Mouse (Mus musculus) embryo, embryonic 9.5 days (tissue): Measurements from ENCODE around the gene Pip4k2b.
"Not testable (repeated sequence)": the region's sequence is repeated elsewhere in the genome, so short reads cannot be mapped to it uniquely, and the experiment has no call there.

ENCODE experiments used
- DNase-seq: peaks from one replicate; pipeline ENCODE4 v3.0.0-alpha.2; 2017; ENCODE audit errors: extremely low spot score

Pip4k2b gene

DNA sequence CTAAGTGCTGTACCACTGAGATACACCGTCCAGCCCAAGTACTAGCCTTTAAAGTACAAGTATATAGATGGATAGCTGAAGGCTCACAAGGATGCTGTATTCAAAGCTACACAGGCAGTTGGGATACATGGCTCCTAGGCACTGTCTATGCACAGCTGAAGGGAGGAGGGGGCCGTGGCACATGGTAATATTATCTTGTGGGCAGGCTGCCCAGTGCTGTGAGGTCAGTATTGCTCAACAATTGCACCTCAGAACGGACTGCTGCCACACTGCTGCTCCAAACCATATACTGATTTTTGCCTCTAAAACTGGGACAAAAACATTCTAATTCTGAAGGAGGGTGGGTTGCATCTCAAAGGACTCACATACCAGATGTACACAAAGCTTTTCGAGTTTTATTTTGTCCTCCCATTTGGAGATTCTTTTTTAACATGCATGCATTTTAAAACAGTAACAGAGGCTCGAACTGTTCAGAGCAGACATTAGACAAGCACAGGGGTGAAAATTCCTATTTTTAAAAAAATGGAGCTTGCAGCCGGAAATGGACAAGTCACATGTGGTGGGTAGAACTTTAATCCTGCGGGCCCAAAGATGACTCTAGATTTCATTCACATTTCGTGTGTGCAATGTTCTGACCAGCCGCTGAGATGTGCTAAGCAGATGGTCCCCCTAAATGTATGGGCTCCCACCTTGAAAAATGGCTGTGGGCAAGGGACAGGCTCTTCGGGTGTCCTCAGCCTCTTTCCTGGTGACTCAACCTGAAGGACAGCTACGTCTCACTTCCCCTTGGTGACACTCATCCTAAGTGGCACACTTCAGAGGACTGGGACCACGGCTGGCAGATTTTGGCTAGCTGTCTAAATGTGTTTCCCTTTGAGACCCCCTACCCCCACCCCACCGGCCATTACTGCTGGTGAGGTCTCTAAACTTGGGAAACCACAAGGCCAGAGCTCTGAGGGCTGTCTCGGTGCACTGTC is 29.4 kb downstream of the Pip4k2b start:
- no peak for DNase-seq

DNA sequence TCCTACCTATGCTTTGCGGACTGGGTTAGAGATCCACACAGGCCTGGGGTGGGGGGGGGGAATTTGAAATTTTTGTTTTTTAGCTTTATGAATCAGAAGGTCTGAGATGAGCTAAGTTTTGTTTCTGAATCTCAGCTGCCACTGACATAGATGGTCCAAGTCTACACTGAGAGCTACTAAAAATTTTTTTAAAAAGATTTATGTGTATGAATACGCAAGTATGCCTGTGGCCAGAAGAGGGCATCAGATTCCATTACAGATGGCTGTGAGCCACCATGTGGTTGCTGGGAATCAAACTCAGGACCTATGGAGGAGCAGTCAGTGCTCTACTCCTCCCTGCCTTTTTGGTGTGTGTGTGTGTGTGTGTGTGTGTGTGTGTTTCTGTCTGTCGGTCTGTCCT is 30.1 kb downstream of the Pip4k2b start:
- DNase-seq: no peak

GRCm38 (mm10) chr11:97713896-97714295 is 30.6 kb downstream of the Pip4k2b start:
- no peak for DNase-seq

DNA sequence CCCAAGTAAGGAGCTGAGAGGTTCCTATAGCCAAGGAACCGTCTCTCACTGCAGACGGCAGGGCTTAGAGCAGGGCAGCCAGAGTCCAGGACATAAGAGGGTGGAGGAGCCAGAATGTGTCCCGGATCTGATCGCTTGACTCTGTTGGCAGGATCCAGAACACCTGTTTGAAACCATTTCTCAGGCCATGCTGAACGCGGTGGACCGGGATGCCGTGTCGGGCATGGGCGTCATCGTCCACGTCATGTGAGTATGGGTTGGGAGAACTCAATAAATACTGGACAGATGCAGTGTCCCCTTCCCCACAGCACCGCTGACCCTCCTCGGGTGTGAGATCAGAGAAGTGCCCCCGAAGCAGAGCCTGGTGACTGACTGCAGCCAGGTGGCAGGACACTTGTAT is 32.2 kb downstream of the Pip4k2b start:
- no peak for DNase-seq

DNA sequence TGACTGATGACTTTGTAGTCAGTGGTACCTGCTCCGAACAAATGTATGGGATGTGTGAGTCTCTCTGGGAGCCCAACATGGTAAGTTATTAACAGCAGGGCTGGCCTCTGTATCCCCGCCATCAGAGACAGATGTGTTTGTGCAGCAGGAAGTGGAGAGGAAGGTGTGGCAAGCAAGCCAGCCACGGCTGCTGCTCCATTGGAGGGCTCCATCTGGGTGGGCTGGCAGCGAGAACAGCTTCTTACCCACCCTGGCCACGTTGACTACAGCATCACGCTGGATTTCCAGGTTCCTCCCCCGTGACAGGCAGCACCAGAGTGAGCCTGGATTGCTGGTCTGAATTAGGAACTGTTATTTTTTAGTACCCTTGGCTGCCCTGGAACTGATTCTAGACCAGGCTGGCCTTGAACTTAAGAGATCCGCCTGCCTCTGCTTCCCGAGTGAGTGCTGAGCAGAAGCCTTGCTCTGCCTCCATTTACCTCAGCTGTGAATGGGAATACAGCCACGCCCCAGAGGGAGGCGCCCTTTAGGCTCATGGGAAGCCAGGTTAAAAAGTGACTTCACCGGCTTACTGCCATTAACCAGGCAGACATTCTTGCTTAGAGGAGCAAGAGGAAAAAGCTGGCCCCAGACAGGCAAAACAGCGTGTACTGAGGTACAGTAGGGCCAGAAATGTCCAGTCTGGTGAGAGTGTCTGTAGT is 33.2 kb downstream of the Pip4k2b start:
- no peak for DNase-seq

GRCm38 (mm10) chr11:97710067-97710466 is 34.4 kb downstream of the Pip4k2b start:
- DNase-seq: not testable (repeated sequence)

DNA sequence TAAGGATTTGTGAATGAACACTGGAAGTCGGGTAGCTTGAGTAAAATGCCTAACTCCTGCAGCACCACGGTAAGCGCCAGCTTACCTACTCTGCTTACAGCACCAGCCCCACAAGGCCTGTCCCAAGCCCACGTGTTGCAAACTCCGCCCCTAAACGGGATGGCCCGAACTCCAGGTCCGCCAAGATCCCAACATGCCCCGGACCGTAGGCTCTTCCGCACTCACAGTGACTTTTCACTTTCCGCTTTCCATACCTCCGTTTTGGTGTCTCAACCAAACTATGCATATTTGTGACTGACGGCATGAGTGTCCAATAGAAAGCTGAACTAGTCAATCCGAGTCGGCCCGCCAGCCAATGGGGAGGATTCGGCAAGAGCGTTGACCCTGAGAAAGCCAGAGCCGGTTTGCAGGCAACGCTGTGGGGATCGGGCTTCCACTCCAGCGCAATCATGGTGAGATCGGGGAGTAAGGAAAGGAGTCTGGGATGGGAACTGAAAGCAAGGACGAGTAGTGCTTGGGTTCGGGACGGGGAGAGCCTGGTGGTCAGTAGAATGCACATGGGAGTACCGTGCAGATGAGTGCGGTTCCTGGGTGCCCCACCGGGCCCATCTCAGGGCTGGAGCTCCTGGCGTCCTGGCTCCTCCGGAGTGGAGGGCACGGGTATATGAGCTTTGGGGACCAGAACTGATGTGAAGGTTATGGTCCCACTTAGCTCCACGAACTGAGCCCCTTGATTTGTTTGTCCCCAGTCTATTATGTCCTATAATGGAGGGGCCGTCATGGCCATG is 41.3 kb downstream of the Pip4k2b start, which contains the start of gene Psmb3:
TSS of gene Psmb3 (plus strand) at position 361 of the 788 bp plus-strand sequence.
- DNase-seq: peak; percentile 99

DNA sequence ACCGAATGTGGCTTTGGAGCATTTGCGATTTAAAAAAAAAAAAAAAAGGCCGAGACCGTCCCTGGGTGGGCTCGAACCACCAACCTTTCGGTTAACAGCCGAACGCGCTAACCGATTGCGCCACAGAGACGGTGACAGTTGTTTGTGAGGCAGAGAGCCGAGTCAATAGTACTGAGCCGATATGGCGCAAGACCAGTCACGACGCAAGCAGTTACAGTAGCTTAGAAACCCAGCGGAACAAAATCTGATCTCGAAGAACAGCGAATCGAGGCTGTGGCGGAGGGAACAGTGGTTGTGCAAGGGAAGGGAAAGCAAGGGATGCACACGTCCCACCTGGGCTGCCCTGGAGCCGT is 42.1 kb downstream of the Pip4k2b start:
- DNase-seq: peak; percentile 89

DNA sequence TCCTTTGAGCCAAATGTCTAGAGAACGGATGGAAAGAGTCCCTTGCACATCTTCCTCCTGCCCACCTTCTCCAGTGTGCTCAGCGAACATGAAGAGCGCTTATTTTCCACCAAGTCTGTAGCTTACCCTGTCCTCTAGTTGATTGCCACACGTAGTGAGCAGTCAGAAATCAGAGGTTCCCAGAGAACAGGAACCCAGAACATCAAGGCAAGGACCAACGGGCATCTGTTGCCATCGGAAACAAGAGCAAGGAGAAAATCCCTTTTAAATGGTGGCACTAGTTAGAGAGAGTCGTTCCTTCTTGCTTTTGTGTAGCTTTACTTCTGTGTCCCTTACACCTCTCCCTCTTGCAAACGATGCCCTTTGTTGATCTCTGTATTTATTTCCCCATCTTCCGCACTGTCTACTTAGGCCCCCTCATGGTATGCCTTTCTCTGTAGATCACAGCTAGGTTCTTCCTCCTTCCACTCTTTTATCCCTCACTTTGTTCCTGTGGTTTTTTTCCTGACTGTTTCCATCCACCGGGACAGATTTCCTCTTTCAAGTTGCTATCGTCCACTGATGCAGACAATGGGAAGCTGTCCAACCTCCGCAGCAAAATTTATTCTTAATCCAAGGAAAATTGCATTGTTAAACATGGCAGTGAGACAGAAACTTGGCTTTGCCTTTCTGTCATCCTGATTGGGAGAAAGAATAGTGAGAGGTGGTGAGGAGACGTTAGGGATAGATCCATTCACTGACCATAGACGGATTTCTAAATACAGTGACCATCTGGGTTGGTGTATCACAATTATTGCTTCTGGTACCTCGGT is 42.7 kb downstream of the Pip4k2b start:
- DNase-seq: no peak

GRCm38 (mm10) chr11:97700746-97701580 is 43.5 kb downstream of the Pip4k2b start:
- peak; percentile 69 for DNase-seq

GRCm38 (mm10) chr11:97700003-97700745 is 44.3 kb downstream of the Pip4k2b start, which contains the start of gene Pcgf2:
TSS of gene Pcgf2 (minus strand) at chr11:97700497.
- DNase-seq: no peak

DNA sequence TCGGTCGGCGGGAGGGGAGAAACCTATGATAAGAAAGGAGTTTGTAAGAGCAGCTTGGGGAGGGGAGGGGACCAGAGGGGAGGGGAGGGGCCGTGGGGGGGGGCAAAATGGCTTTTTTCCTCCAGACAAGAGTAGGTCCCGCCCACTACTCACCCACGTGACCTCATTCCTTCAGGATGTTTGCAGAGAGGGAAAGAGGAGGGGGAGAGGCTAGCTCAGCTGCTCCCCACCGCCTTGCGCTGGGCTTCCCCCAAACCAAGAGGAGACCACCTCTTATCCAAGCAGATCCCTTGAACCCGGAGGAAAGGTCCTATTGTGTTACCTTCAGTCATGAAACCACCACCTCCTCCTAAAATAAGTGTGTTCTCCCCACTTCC is 44.9 kb downstream of the Pip4k2b start:
- DNase-seq: peak; percentile 97

DNA sequence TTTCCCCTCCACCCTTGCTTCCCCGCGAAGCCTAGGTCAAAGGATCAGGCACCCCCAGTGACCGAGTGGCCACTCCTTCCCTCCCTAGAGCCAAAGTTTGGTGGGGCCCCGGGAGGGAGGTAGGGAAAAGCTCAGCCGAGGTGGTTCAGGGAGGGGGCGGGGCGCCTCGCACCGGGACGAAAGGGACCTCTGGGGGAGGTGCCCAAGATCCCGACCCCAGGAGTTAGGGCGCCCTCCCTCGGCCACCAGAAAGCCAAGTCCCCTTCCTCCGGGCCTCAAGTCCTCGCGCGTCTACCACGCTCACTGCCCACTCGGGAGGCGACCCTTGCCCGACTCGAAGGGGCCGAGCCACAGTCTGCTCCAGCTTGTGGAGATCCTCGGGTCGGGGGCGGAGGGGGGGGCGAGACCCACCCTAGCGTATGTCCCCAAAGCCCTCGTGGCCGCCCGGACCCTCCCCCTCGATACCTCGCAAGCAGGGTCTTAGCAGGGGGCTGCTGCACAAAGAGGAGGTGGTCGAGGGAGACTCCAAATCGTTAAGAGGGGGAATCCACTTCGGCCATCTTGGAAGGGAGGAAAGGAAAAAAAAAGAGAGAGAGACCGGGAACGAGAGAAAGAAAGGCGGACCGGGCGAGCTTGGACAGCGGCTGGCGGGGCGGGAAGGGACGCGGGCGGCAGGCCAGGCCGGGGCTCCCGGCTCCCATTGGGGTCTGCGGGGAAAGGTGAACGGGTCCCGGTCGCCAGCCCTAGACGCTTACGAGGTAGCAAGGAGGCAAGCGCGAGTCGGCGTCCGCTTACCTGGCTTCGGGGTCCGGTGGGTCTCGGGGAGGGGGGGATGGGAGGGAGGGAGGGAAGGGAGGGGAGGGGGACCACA is 45.5 kb downstream of the Pip4k2b start:
- peak; percentile 89 for DNase-seq

DNA sequence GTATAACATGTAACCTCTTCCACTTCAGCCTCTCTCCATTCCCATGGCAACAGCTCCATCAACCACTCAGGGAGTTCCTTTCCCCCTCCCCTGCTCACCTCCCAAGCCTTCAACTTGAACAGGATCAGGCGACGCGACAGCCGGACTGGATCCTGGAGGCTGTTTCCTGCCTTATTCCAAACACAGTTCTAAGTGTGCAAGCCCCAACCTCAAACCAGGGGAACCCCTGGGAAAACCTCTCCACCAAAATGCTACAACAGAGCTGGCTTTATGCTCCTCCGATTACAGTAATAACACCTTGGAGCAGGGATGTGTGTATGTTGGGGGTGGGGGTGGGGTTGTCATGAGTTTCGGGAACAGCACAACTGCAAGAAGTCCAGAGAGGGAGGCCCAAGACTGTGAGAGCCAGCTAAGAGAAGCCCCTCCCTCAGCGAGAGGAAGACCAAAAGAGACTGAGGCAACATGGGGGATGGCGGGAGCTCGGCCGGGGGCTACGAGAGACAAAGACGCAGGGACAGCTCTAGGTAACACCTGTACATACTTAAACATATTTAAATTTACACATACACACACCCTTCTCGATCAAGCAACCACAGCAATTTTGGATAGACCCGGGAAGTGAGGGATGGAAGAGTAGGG is 46.5 kb downstream of the Pip4k2b start:
- DNase-seq: peak; percentile 49

- no peak for DNase-seq
These were observed 47.2 kb downstream of the Pip4k2b start for GRCm38 (mm10) chr11:97697199-97697890.

- DNase-seq: no peak
These were observed 47.8 kb downstream of the Pip4k2b start for GRCm38 (mm10) chr11:97696669-97697068.

- no peak for DNase-seq
These were observed 48.6 kb downstream of the Pip4k2b start for GRCm38 (mm10) chr11:97695712-97696401.
